Comparison of ENCODE assay signal across 16 mouse cellular contexts in the genomic region with DNA sequence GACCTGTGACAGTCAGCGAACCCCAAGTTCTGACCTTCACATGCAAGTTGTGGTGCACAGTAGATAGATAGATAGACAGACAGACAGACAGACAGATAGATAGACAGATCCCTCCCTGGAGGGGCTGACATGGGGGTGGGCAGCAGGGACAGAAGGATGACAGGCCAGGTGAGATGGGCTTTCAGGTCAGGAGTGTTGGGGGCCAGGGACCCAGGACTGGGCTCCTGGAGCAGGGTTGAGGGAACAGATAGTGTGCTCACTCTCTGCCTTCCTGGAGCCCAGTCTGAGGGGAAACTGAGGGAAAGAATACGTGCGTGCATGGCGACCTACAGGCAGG. TPM values are rescaled to one million over a fixed set of nuclear protein-coding genes. Genes with fewer than 3 reads are reported as not detected.
A peak's percentile ranks its signal among the peaks of the same experiment; 100 is the strongest.
DNase-seq lines count a peak whose midpoint lies in the region; ATAC-seq and TF ChIP-seq lines count a peak whose summit lies in the region.
"Had no signal": no experiment of that assay in that cellular context is flagged by ENCODE, and none has a peak within 500 bp of the region (broad histone marks: within the 10 kb centered on the region; RNA-seq: fewer than 3 reads in every experiment).

No protein-coding gene starts in this region.

- ATAC-seq in liver, embryonic 13.5 days (ENCODE audit: low read depth): no peak
- no peak for ATAC-seq in megakaryocyte, adult 5-6 weeks (ENCODE audit: poor library complexity, severe bottlenecking)

- TF ChIP-seq POLR2A in liver, adult 2 months (IDR thresholded peaks at IDR 0.05; ENCODE audit: extremely low read depth, insufficient read depth, low read length): no peak

- peak overlapping the region; percentile 12 for H3K4me3 ChIP-seq in liver, adult 2 months (ENCODE audit: insufficient read depth, low read depth, low read length)
- H3K4me3 ChIP-seq in brown adipose tissue, adult 24 weeks (ENCODE audit: insufficient read depth, low read depth, low read length): no peak overlapping the region
- H3K4me3 ChIP-seq in liver, embryonic 13.5 days (replicated peaks): no peak overlapping the region
- H3K4me3 ChIP-seq: forebrain, embryonic 15.5 days; heart, embryonic 13.5 days; hindbrain, embryonic 12.5 days had no signal

- H3K9me3 ChIP-seq in liver, embryonic 13.5 days (replicated peaks): no peaks in the 10 kb centered on the region
- H3K9me3 ChIP-seq: embryonic facial prominence, embryonic 12.5 days; forebrain, embryonic 15.5 days; heart, embryonic 13.5 days; hindbrain, embryonic 12.5 days had no signal

- WGBS in liver, adult 2 months: 46% methylated on average over 4 of the region's 4 CpGs
- WGBS in liver, embryonic 13.5 days (ENCODE audit: insufficient replicate concordance): 60% methylated on average over 4 of the region's 4 CpGs

- H3K27me3 ChIP-seq in liver, adult 2 months (ENCODE audit: control insufficient read depth, insufficient read depth, low read length): no peaks in the 10 kb centered on the region
- H3K27me3 ChIP-seq in liver, embryonic 13.5 days: peaks cover 45% of the 10 kb centered on the region

- no peak for DNase-seq in liver, adult 2 months (ENCODE audit: extremely low read depth, low read depth, low spot score)
- DNase-seq in liver: no peak
- no peak for DNase-seq in liver, embryonic 13.5 days
- peak; percentile 34 for DNase-seq in naive thymus-derived CD4-positive, alpha-beta T cell, adult 2 months (ENCODE audit: low read depth)
- no peak for DNase-seq in cerebellum, adult 11-12 months
- DNase-seq in urinary bladder, postnatal 14 days (ENCODE audit: low spot score): no peak
- DNase-seq: cerebellum, postnatal 14 days; embryo, embryonic 11 days; heart, postnatal 4 days had no signal

- H3K9ac ChIP-seq in liver, adult 2 months (ENCODE audit: low read depth, low read length): peak overlapping the region; percentile 61
- no peak overlapping the region for H3K9ac ChIP-seq in liver, embryonic 13.5 days
- H3K9ac ChIP-seq: embryonic facial prominence, embryonic 12.5 days; forebrain, embryonic 15.5 days; heart, embryonic 13.5 days; hindbrain, embryonic 12.5 days had no signal

- peak overlapping the region; percentile 83 for H3K27ac ChIP-seq in liver, adult 2 months (replicated peaks; ENCODE audit: insufficient read depth, low read depth, low read length)
- peak overlapping the region; percentile 77 for H3K27ac ChIP-seq in brown adipose tissue, adult 24 weeks (replicated peaks; ENCODE audit: low read depth, low read length)
- peak overlapping the region; percentile 80; the same call in 1 of the 2 replicates for H3K27ac ChIP-seq in liver, embryonic 13.5 days
- H3K27ac ChIP-seq: embryonic facial prominence, embryonic 12.5 days; forebrain, embryonic 15.5 days; heart, embryonic 13.5 days; hindbrain, embryonic 12.5 days had no signal

- peaks cover 2% of the 10 kb centered on the region; the same call in 1 of the 2 replicates for H3K36me3 ChIP-seq in liver, adult 2 months (ENCODE audit: control insufficient read depth, insufficient read depth, low read length)
- H3K36me3 ChIP-seq in liver, embryonic 13.5 days: no peaks in the 10 kb centered on the region
- H3K36me3 ChIP-seq: embryonic facial prominence, embryonic 12.5 days; forebrain, embryonic 15.5 days; heart, embryonic 13.5 days; hindbrain, embryonic 12.5 days had no signal

- peaks cover 4% of the 10 kb centered on the region; the same call in 1 of the 2 replicates for H3K4me1 ChIP-seq in liver, adult 2 months (ENCODE audit: control insufficient read depth, insufficient read depth, low read length)
- peaks cover 8% of the 10 kb centered on the region; the same call in 1 of the 2 replicates for H3K4me1 ChIP-seq in brown adipose tissue, adult 24 weeks (ENCODE audit: control insufficient read depth, insufficient read depth, insufficient read length, low read length)
- H3K4me1 ChIP-seq in liver, embryonic 13.5 days (replicated peaks): peaks cover 59% of the 10 kb centered on the region

- H3K4me2 ChIP-seq in liver, embryonic 13.5 days: peak overlapping the region; percentile 92; the same call in 1 of the 2 replicates
- H3K4me2 ChIP-seq: embryonic facial prominence, embryonic 12.5 days; forebrain, embryonic 15.5 days; heart, embryonic 13.5 days; hindbrain, embryonic 12.5 days had no signal

- peaks cover 13% of the 10 kb centered on the region for H3K79me2 ChIP-seq in liver, adult 2 months (ENCODE audit: control insufficient read depth, insufficient read depth, low read length)

- TF ChIP-seq CTCF in liver, adult 2 months (IDR thresholded peaks at IDR 0.05; ENCODE audit: low read depth, low read length): no peak

RNA-seq across cellular contexts. Expression of a gene that starts 1.5 kb away (rescaled TPM):
- total RNA-seq in liver, adult 2 months (2014; rRNA removed): 125 and 147 TPM in 2 replicates
- polyA plus RNA-seq in liver, adult 2 months (2012; rRNA removed): 200 and 210 TPM in 2 replicates
- polyA plus RNA-seq in brown adipose tissue, adult 24 weeks (2012; ENCODE audit: insufficient read depth, insufficient read length, missing spikeins): 226 and 227 TPM in 2 replicates
- polyA plus RNA-seq in liver, embryonic 13.5 days (2015; fragmentation: Nextera tagmentation; extraction: Ambion mirVana): 6.3 and 7.4 TPM in 2 replicates
- 79.3 and 125 TPM in 2 replicates for total RNA-seq in megakaryocyte, adult 5-6 weeks (2015)
- 55.5 and 59.5 TPM in 2 replicates for total RNA-seq in megakaryocyte, adult 5-6 weeks (2017)

RNA-seq across cellular contexts. Expression of a gene that starts 2.4 kb away (rescaled TPM):
- total RNA-seq in liver, adult 2 months (2014; rRNA removed): 4.8 and 5.8 TPM in 2 replicates
- 19.6 and 24.8 TPM in 2 replicates for polyA plus RNA-seq in liver, adult 2 months (2012; rRNA removed)
- polyA plus RNA-seq in brown adipose tissue, adult 24 weeks (2012; ENCODE audit: insufficient read depth, insufficient read length, missing spikeins): 12.7 and 19.3 TPM in 2 replicates
- polyA plus RNA-seq in liver, embryonic 13.5 days (2015; fragmentation: Nextera tagmentation; extraction: Ambion mirVana): 16.1 and 17.1 TPM in 2 replicates
- total RNA-seq in megakaryocyte, adult 5-6 weeks (2015): 25.1 and 35.7 TPM in 2 replicates
- 40.6 and 43.1 TPM in 2 replicates for total RNA-seq in megakaryocyte, adult 5-6 weeks (2017)

RNA-seq across cellular contexts. Expression of a gene that starts 25.9 kb away (rescaled TPM):
- total RNA-seq in liver, adult 2 months (2014; rRNA removed): not detected in 2 replicates
- 10.6 and 10.8 TPM in 2 replicates for polyA plus RNA-seq in liver, adult 2 months (2012; rRNA removed)
- polyA plus RNA-seq in brown adipose tissue, adult 24 weeks (2012; ENCODE audit: insufficient read depth, insufficient read length, missing spikeins): 1.3 TPM in 1 of 2 replicates, not detected in the other
- 2.9 TPM in 1 of 2 replicates, not detected in the other for polyA plus RNA-seq in liver, embryonic 13.5 days (2015; fragmentation: Nextera tagmentation; extraction: Ambion mirVana)
- total RNA-seq in megakaryocyte, adult 5-6 weeks (2015): 6.1 and 22.8 TPM in 2 replicates
- not detected in 2 replicates for total RNA-seq in megakaryocyte, adult 5-6 weeks (2017)
- total RNA-seq: common myeloid progenitor, adult 5-6 weeks had no signal

RNA-seq across cellular contexts. Expression of a gene that starts 55.3 kb away (rescaled TPM):
- total RNA-seq in liver, adult 2 months (2014; rRNA removed): 26.2 and 34.5 TPM in 2 replicates
- 69.9 and 75.2 TPM in 2 replicates for polyA plus RNA-seq in liver, adult 2 months (2012; rRNA removed)
- 113 and 141 TPM in 2 replicates for polyA plus RNA-seq in brown adipose tissue, adult 24 weeks (2012; ENCODE audit: insufficient read depth, insufficient read length, missing spikeins)
- 205 and 229 TPM in 2 replicates for polyA plus RNA-seq in liver, embryonic 13.5 days (2015; fragmentation: Nextera tagmentation; extraction: Ambion mirVana)
- total RNA-seq in megakaryocyte, adult 5-6 weeks (2015): 68.8 and 86.3 TPM in 2 replicates
- total RNA-seq in megakaryocyte, adult 5-6 weeks (2017): 45.1 and 51.9 TPM in 2 replicates

Comparison
In these comparisons a context has a peak if more than half of its experiments do, and no peak if none do; other contexts are left out.
1. RNA of a gene that starts 1.5 kb away (polyA plus RNA-seq): 226 to 227 TPM in brown adipose tissue, adult 24 weeks and 200 to 210 TPM in liver, adult 2 months; 6.3 to 7.4 TPM in liver, embryonic 13.5 days; every median in the first group is over 10 times any median in the second.
2. Peak in every context shown above with its lines, with median percentiles within 50 percentile points of each other: H3K27ac ChIP-seq.